Comparison of ENCODE assay signal across 8 mouse cellular contexts in the genomic region with DNA sequence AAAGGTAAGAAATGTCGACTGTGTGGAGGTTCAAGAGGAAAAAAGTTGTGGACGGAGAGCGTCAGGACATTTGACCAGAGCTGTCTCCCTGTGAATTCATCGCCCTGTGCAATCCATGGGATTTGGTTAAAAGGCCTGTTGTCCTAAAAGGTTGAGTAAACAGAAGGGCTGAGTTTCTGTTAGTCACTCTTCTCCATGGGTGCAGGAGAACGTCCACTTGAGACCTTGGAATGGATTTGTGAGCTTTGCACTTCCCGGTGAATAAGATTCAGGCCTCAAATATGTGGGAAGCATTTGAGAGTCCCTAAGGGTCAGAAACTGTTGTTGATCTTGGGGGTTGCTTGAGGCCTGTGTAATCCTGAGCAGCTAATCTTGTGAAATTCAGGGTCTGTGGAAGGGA. TPM values are rescaled to one million over a fixed set of nuclear protein-coding genes. Genes with fewer than 3 reads are reported as not detected.
A peak's percentile ranks its signal among the peaks of the same experiment; 100 is the strongest.
DNase-seq lines count a peak whose midpoint lies in the region; ATAC-seq and TF ChIP-seq lines count a peak whose summit lies in the region.

No protein-coding gene starts in this region.

- ATAC-seq in neural tube, embryonic 12.5 days (ENCODE audit: low FRiP score, low read depth): no peak
- no peak for ATAC-seq in liver, embryonic 12.5 days
- ATAC-seq in megakaryocyte progenitor cell, adult 5-6 weeks (replicated peaks; ENCODE audit: poor library complexity): no peak

- H3K4me1 ChIP-seq in heart, adult 2 months (ENCODE audit: control insufficient read depth, insufficient read depth, low read length): peaks cover 4% of the 10 kb centered on the region
- H3K4me1 ChIP-seq in neural tube, embryonic 12.5 days: peaks cover 5% of the 10 kb centered on the region; the same call in 1 of the 2 replicates
- peaks cover 43% of the 10 kb centered on the region for H3K4me1 ChIP-seq in liver, embryonic 12.5 days
- peaks cover 7% of the 10 kb centered on the region for H3K4me1 ChIP-seq in thymus, adult 2 months (replicated peaks; ENCODE audit: control insufficient read depth, insufficient read depth, low read length)

- no peak for TF ChIP-seq POLR2A in heart, adult 2 months (IDR thresholded peaks at IDR 0.05; ENCODE audit: insufficient read depth, low read depth, low read length)
- TF ChIP-seq POLR2A in thymus, adult 2 months (IDR thresholded peaks at IDR 0.05; ENCODE audit: control insufficient read depth, extremely low read depth, insufficient read depth, low read length, poor library complexity): no peak

- WGBS in heart, adult 2 months: 60% methylated on average over 6 of the region's 6 CpGs
- 89% methylated on average over 6 of the region's 6 CpGs for WGBS in neural tube, embryonic 12.5 days
- 65% methylated on average over 6 of the region's 6 CpGs for WGBS in liver, embryonic 12.5 days (ENCODE audit: insufficient replicate concordance)
- WGBS in thymus, adult 2 months: 87% methylated on average over 6 of the region's 6 CpGs

- no peaks in the 10 kb centered on the region for H3K9me3 ChIP-seq in neural tube, embryonic 12.5 days
- H3K9me3 ChIP-seq in liver, embryonic 12.5 days (replicated peaks): no peaks in the 10 kb centered on the region

- no peak for TF ChIP-seq EP300 in heart, adult 2 months (IDR thresholded peaks at IDR 0.05; ENCODE audit: insufficient read depth, low read depth, low read length)

- no peak overlapping the region for H3K27ac ChIP-seq in heart, adult 2 months
- H3K27ac ChIP-seq in neural tube, embryonic 12.5 days: no peak overlapping the region
- peak overlapping the region; percentile 89 for H3K27ac ChIP-seq in liver, embryonic 12.5 days
- H3K27ac ChIP-seq in thymus, adult 2 months (ENCODE audit: control insufficient read depth, insufficient read depth, low read length): no peak overlapping the region

- TF ChIP-seq CTCF in heart, adult 2 months (IDR thresholded peaks at IDR 0.05): no peak
- TF ChIP-seq CTCF in thymus, adult 2 months (IDR thresholded peaks at IDR 0.05; ENCODE audit: borderline replicate concordance, control insufficient read depth, extremely low read depth, insufficient read depth, low read length, poor library complexity): no peak

- peaks cover 14% of the 10 kb centered on the region for H3K36me3 ChIP-seq in heart, adult 2 months (ENCODE audit: control insufficient read depth, insufficient read depth, low read length)
- H3K36me3 ChIP-seq in neural tube, embryonic 12.5 days: no peaks in the 10 kb centered on the region
- H3K36me3 ChIP-seq in liver, embryonic 12.5 days: peaks cover 2% of the 10 kb centered on the region; the same call in 1 of the 2 replicates
- no peaks in the 10 kb centered on the region for H3K36me3 ChIP-seq in thymus, adult 2 months (ENCODE audit: control insufficient read depth, insufficient read depth, low read length)

- intact Hi-C loops in heart, adult 2 months (cut with DNase I): no loop called here

- H3K4me3 ChIP-seq in heart, adult 2 months: no peak overlapping the region; the same call in 1 of the 2 replicates
- H3K4me3 ChIP-seq in neural tube, embryonic 12.5 days: no peak overlapping the region
- peak overlapping the region; percentile 88 for H3K4me3 ChIP-seq in liver, embryonic 12.5 days
- H3K4me3 ChIP-seq in thymus, adult 2 months (ENCODE audit: control insufficient read depth, insufficient read depth, low read length): no peak overlapping the region

- H3K9ac ChIP-seq in heart, adult 2 months (ENCODE audit: low read depth, low read length): peak overlapping the region; percentile 32; the same call in 1 of the 2 replicates
- H3K9ac ChIP-seq in neural tube, embryonic 12.5 days: no peak overlapping the region
- peak overlapping the region; percentile 95 for H3K9ac ChIP-seq in liver, embryonic 12.5 days

- H3K27me3 ChIP-seq in heart, adult 2 months (ENCODE audit: control insufficient read depth, insufficient read depth, low read length): no peaks in the 10 kb centered on the region
- no peaks in the 10 kb centered on the region for H3K27me3 ChIP-seq in neural tube, embryonic 12.5 days (replicated peaks)
- no peaks in the 10 kb centered on the region; the same call in none of the 2 replicates for H3K27me3 ChIP-seq in liver, embryonic 12.5 days (replicated peaks)
- no peaks in the 10 kb centered on the region for H3K27me3 ChIP-seq in thymus, adult 2 months (ENCODE audit: control insufficient read depth, insufficient read depth, low read length)

- H3K79me2 ChIP-seq in heart, adult 2 months (replicated peaks; ENCODE audit: control insufficient read depth, insufficient read depth, low read length): no peaks in the 10 kb centered on the region

- no peak for DNase-seq in heart, adult 2 months
- DNase-seq in heart, postnatal 4 days: no peak
- DNase-seq in neural tube, embryonic 10.5 days (ENCODE audit: extremely low spot score, low spot score): no peak
- DNase-seq in ovary, postnatal 36 days (ENCODE audit: low spot score): no peak
- no peak for DNase-seq in thymus, adult 2 months

- H3K4me2 ChIP-seq in neural tube, embryonic 12.5 days (replicated peaks): peak overlapping the region; percentile 95; the same call in 1 of the 2 replicates
- H3K4me2 ChIP-seq in liver, embryonic 12.5 days: peak overlapping the region; percentile 96

RNA-seq across cellular contexts. Expression of gene Arfgef2, which starts 1.4 kb away (rescaled TPM):
- 10 to 100 TPM; 45.4 to 50.4 TPM for total RNA-seq in heart, adult 2 months (2021)
- polyA plus RNA-seq in heart, adult 2 months (2012; rRNA removed): 12.5 and 20.4 TPM in 2 replicates
- total RNA-seq in heart, postnatal 4 days (2021): 10 to 100 TPM; 39.7 to 42.3 TPM
- 5.4 and 5.7 TPM in 2 replicates for polyA plus RNA-seq in neural tube, embryonic 12.5 days (2016; fragmentation: Nextera tagmentation; extraction: Ambion mirVana)
- 7.7 and 8.0 TPM in 2 replicates for polyA plus RNA-seq in liver, embryonic 12.5 days (2016; fragmentation: Nextera tagmentation; extraction: Ambion mirVana)
- 14.8 and 16.3 TPM in 2 replicates for total RNA-seq in megakaryocyte progenitor cell, adult 5-6 weeks (2015)
- 15.2 and 17.3 TPM in 2 replicates for total RNA-seq in megakaryocyte progenitor cell, adult 5-6 weeks (2017)
- 18.7 and 20.0 TPM in 2 replicates for polyA plus RNA-seq in thymus, adult 2 months (2012; rRNA removed)

RNA-seq across cellular contexts. Expression of gene Trp53rkb, which starts 14.5 kb away (rescaled TPM):
- 1 to 10 TPM; 2.2 to 3.0 TPM for total RNA-seq in heart, adult 2 months (2021)
- 1.4 and 1.8 TPM in 2 replicates for polyA plus RNA-seq in heart, adult 2 months (2012; rRNA removed)
- 1 to 10 TPM; 4.0 to 5.1 TPM for total RNA-seq in heart, postnatal 4 days (2021)
- 12.0 and 13.2 TPM in 2 replicates for polyA plus RNA-seq in neural tube, embryonic 12.5 days (2016; fragmentation: Nextera tagmentation; extraction: Ambion mirVana)
- 5.0 and 6.3 TPM in 2 replicates for polyA plus RNA-seq in liver, embryonic 12.5 days (2016; fragmentation: Nextera tagmentation; extraction: Ambion mirVana)
- 3.2 and 5.6 TPM in 2 replicates for total RNA-seq in megakaryocyte progenitor cell, adult 5-6 weeks (2015)
- total RNA-seq in megakaryocyte progenitor cell, adult 5-6 weeks (2017): 1.1 and 2.5 TPM in 2 replicates
- polyA plus RNA-seq in thymus, adult 2 months (2012; rRNA removed): 10.2 and 11.4 TPM in 2 replicates
